Mouse (Mus musculus): ENCODE measurements around the gene Sptbn1. TPM values are rescaled to one million over a fixed set of nuclear protein-coding genes. Genes with fewer than 3 reads are reported as not detected.

Sptbn1 gene
- polyA plus RNA-seq, 1 experiment: 294 TPM

GRCm38 (mm10) chr11:30154980-30155379 lies 113.0 kb downstream of the Sptbn1 start:
- DNase-seq: no peak
- Histone ChIP-seq H3K4me1 (ENCODE audit: control insufficient read depth, insufficient read depth, low read length) (peaks cover 26% of the 10 kb centered on the region), H3K4me3 (replicated peaks; ENCODE audit: extremely low read depth, low read depth, low read length) (no peak overlapping the region)
- WGBS: 71% methylated on average over 2 of the region's 2 CpGs
- TF ChIP-seq CTCF (IDR thresholded peaks at IDR 0.05; ENCODE audit: insufficient read depth, low read length) (no peak), POLR2A (IDR thresholded peaks at IDR 0.05; ENCODE audit: borderline replicate concordance, extremely low read depth, low read depth, low read length) (no peak)

DNA sequence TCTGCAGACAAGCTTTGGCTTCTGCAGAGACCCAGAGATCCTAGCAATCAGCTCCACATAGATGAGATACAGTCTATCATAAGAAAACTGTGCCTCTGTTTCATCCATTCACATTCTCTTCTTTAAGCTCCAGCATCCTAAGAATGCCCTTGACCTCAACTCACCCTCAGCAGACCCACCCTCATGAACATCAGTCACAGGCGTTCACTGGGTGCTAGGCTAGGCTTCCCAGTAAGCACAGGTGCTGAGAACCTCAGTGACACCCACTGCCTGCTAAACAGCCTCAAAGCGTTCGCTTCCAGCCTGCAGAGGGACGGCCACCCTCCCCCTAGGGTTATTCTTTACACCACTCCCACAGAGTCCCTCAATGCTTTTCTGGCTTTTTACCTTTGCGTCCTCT lies 119.1 kb downstream of the Sptbn1 start:
- TF ChIP-seq CTCF (IDR thresholded peaks at IDR 0.05; ENCODE audit: insufficient read depth, low read length) (no peak), POLR2A (IDR thresholded peaks at IDR 0.05; ENCODE audit: borderline replicate concordance, extremely low read depth, low read depth, low read length) (no peak)

DNA sequence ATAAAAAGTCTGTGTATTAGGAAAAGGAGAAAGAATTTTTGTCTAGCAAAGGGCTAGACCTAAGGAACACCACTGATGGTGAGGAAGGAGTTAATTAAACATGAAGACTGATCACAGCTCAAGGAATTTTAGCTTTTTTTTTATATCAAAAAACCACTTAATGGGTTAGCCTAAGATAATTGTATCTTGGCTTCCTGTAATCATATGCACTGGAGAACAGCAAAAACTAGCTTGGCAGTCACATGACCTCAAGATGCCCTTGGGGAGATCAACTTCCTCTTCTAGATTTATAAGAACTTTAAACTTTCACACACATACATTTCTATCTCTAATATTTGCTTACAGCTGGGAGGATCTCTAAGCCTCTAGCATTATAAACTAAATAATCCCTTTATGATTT lies 119.6 kb downstream of the Sptbn1 start:
- TF ChIP-seq POLR2A (IDR thresholded peaks at IDR 0.05; ENCODE audit: borderline replicate concordance, extremely low read depth, low read depth, low read length): no peak
- no peak for TF ChIP-seq CTCF (IDR thresholded peaks at IDR 0.05; ENCODE audit: insufficient read depth, low read length)
- H3K4me1 ChIP-seq (ENCODE audit: control insufficient read depth, insufficient read depth, low read length): peaks cover 3% of the 10 kb centered on the region
- DNase-seq: no peak
- H3K4me3 ChIP-seq (replicated peaks; ENCODE audit: extremely low read depth, low read depth, low read length): no peak overlapping the region

More for the DNA sequence above, 119.1 kb downstream of the Sptbn1 start:
- Histone ChIP-seq H3K4me3 (replicated peaks; ENCODE audit: extremely low read depth, low read depth, low read length) (no peak overlapping the region), H3K4me1 (ENCODE audit: control insufficient read depth, insufficient read depth, low read length) (peaks cover 3% of the 10 kb centered on the region)
- 75% methylated on average over 5 of the region's 5 CpGs for WGBS
- DNase-seq: no peak

DNA sequence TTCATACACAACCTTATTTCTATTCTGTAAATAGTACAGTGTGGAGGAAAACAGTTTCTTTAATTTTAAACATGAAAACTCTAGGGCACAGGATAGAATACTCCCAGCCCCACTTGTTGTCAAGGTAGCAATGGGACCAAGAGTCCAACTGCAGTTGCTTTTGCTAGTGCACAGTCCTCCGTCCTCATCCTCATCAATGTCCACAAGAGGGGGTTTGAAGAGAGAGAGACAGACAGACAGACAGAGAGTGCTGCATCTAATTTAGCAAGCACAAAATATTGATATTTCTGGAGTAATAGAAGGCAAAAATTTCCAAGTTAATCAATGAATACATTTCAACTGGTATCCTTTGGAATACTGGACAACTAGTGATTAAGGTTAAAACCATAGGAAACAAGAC lies 120.1 kb downstream of the Sptbn1 start:
- 80% methylated on average over 1 of the region's 1 CpGs for WGBS
- Histone ChIP-seq H3K4me3 (replicated peaks; ENCODE audit: extremely low read depth, low read depth, low read length) (no peak overlapping the region), H3K4me1 (ENCODE audit: control insufficient read depth, insufficient read depth, low read length) (no peaks in the 10 kb centered on the region)
- TF ChIP-seq CTCF (IDR thresholded peaks at IDR 0.05; ENCODE audit: insufficient read depth, low read length) (no peak), POLR2A (IDR thresholded peaks at IDR 0.05; ENCODE audit: borderline replicate concordance, extremely low read depth, low read depth, low read length) (no peak)
- DNase-seq: no peak

GRCm38 (mm10) chr11:30143090-30143489 lies 124.9 kb downstream of the Sptbn1 start:
- TF ChIP-seq POLR2A (IDR thresholded peaks at IDR 0.05; ENCODE audit: borderline replicate concordance, extremely low read depth, low read depth, low read length) (no peak), CTCF (IDR thresholded peaks at IDR 0.05; ENCODE audit: insufficient read depth, low read length) (no peak)
- H3K4me1 ChIP-seq (ENCODE audit: control insufficient read depth, insufficient read depth, low read length): peaks cover 6% of the 10 kb centered on the region
- 74% methylated on average over 6 of the region's 6 CpGs for WGBS
- no peak overlapping the region for H3K4me3 ChIP-seq (replicated peaks; ENCODE audit: extremely low read depth, low read depth, low read length)
- DNase-seq: no peak

GRCm38 (mm10) chr11:30139165-30139826 lies 128.7 kb downstream of the Sptbn1 start:
- H3K4me3 ChIP-seq (replicated peaks; ENCODE audit: extremely low read depth, low read depth, low read length): no peak overlapping the region
- no peak for DNase-seq
- TF ChIP-seq CTCF (IDR thresholded peaks at IDR 0.05; ENCODE audit: insufficient read depth, low read length): no peak
- no peak for TF ChIP-seq POLR2A (IDR thresholded peaks at IDR 0.05; ENCODE audit: borderline replicate concordance, extremely low read depth, low read depth, low read length)
- 58% methylated on average over 17 of the region's 17 CpGs for WGBS
- peaks cover 6% of the 10 kb centered on the region for H3K4me1 ChIP-seq (ENCODE audit: control insufficient read depth, insufficient read depth, low read length)

DNA sequence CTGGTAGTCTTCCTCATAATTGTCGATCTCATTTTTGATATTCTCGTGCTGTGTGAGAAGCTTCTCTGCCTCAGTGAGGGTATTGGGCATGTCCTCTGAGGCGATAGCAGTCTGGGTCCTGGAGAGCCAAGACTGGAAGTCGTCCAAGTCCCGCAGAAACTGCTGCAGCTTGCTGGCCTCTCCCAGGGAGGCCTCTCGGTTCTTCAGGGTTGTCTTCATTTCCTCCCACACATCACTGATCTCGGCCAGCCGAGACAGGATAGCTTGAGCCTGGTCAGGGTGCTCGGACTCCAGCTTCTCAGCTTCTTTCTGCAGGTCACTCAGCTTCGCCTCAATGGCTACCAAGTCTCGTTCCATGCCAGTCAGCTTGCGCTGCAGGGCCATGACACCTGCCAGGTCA lies 130.9 kb downstream of the Sptbn1 start:
- TF ChIP-seq POLR2A (IDR thresholded peaks at IDR 0.05; ENCODE audit: borderline replicate concordance, extremely low read depth, low read depth, low read length): no peak
- no peak for TF ChIP-seq CTCF (IDR thresholded peaks at IDR 0.05; ENCODE audit: insufficient read depth, low read length)
- 60% methylated on average over 12 of the region's 12 CpGs for WGBS
- peaks cover 11% of the 10 kb centered on the region for H3K4me1 ChIP-seq (ENCODE audit: control insufficient read depth, insufficient read depth, low read length)
- no peak overlapping the region for H3K4me3 ChIP-seq (replicated peaks; ENCODE audit: extremely low read depth, low read depth, low read length)
- DNase-seq: no peak

GRCm38 (mm10) chr11:30134058-30134457 lies 133.9 kb downstream of the Sptbn1 start:
- WGBS: 22% methylated on average over 1 of the region's 1 CpGs
- DNase-seq: no peak
- no peak for TF ChIP-seq CTCF (IDR thresholded peaks at IDR 0.05; ENCODE audit: insufficient read depth, low read length)
- no peak for TF ChIP-seq POLR2A (IDR thresholded peaks at IDR 0.05; ENCODE audit: borderline replicate concordance, extremely low read depth, low read depth, low read length)
- H3K4me1 ChIP-seq (ENCODE audit: control insufficient read depth, insufficient read depth, low read length): peaks cover 7% of the 10 kb centered on the region
- no peak overlapping the region for H3K4me3 ChIP-seq (replicated peaks; ENCODE audit: extremely low read depth, low read depth, low read length)

DNA sequence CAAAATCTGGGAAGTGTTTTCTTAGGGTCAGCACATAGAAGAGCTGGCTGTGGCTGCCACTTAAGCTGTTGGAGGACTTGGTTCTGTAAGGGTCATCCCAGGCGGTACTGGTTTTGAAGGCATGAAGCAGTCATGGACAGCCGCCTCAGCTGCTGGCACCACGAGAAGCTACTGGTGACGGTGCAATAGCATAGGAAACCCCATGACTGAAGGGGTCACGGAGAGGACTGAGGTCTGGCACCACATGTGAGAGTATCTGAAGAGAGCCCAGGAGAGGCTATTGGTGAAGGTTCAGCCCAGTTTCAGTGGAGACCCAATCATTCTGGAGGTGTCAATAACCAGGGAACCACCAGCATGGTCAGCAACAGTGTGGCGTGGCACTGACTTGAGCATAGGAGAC lies 135.4 kb downstream of the Sptbn1 start:
- H3K4me1 ChIP-seq (ENCODE audit: control insufficient read depth, insufficient read depth, low read length): peaks cover 6% of the 10 kb centered on the region
- no peak for TF ChIP-seq CTCF (IDR thresholded peaks at IDR 0.05; ENCODE audit: insufficient read depth, low read length)
- TF ChIP-seq POLR2A (IDR thresholded peaks at IDR 0.05; ENCODE audit: borderline replicate concordance, extremely low read depth, low read depth, low read length): no peak
- no peak overlapping the region for H3K4me3 ChIP-seq (replicated peaks; ENCODE audit: extremely low read depth, low read depth, low read length)
- whole genome bisulfite sequencing: 66% methylated on average over 6 of the region's 6 CpGs
- DNase-seq: no peak

- Histone ChIP-seq H3K4me3 (replicated peaks; ENCODE audit: extremely low read depth, low read depth, low read length) (no peak overlapping the region), H3K4me1 (ENCODE audit: control insufficient read depth, insufficient read depth, low read length) (peaks cover 6% of the 10 kb centered on the region)
- WGBS: 63% methylated on average over 4 of the region's 4 CpGs
- DNase-seq: no peak
- TF ChIP-seq POLR2A (IDR thresholded peaks at IDR 0.05; ENCODE audit: borderline replicate concordance, extremely low read depth, low read depth, low read length) (no peak), CTCF (IDR thresholded peaks at IDR 0.05; ENCODE audit: insufficient read depth, low read length) (no peak)
These were observed 136.3 kb downstream of the Sptbn1 start for GRCm38 (mm10) chr11:30131640-30132039.

Data from lung, adult 2 months (tissue).